Mouse (Mus musculus) ES-E14 (cell line): Measurements from ENCODE around the gene Rps8. TPM values are rescaled to one million over a fixed set of nuclear protein-coding genes. Genes with fewer than 3 reads are reported as not detected.

ENCODE experiments used
- DNase-seq: peaks from one replicate; pipeline ENCODE4 v3.0.0-alpha.2; 2013; ENCODE audit warnings: low read depth, low spot score
- H3K27ac ChIP-seq: 2 replicates; pipeline ENCODE4 v1.5.1; 2012; ENCODE audit warnings: low read depth, mild to moderate bottlenecking, low read length, moderate library complexity, mixed read lengths; ENCODE audit not compliant: poor library complexity, insufficient read depth, severe bottlenecking
- H3K36me3 ChIP-seq: 2 replicates; pipeline ENCODE4 v1.6.1; 2012; ENCODE audit warnings: mild to moderate bottlenecking, low read length, moderate library complexity, mixed read lengths; ENCODE audit not compliant: control insufficient read depth, poor library complexity, insufficient read depth, severe bottlenecking
- H3K4me1 ChIP-seq, 2 experiments: fragments of 150-350 bp in 1 of 2; sonication (generic) in 1 of 2; 2 replicates each; pipeline ENCODE4 v1.6.1; 2012; ENCODE audit warnings: low read length in 2 of 2, mild to moderate bottlenecking in 1 of 2, mixed read lengths in 1 of 2; ENCODE audit not compliant: control insufficient read depth in 2 of 2, insufficient read depth in 2 of 2, poor library complexity in 1 of 2
- H3K4me3 ChIP-seq, 2 experiments: fragments of 150-350 bp in 1 of 2; sonication (generic) in 1 of 2; 2 replicates each; pipeline ENCODE4 v1.5.1; 2012; ENCODE audit warnings: low read length in 2 of 2, low read depth in 1 of 2, mild to moderate bottlenecking in 1 of 2, mixed read lengths in 1 of 2; ENCODE audit not compliant: insufficient read depth in 1 of 2, poor library complexity in 1 of 2, severe bottlenecking in 1 of 2
- H3K9ac ChIP-seq: 2 replicates; pipeline ENCODE4 v1.6.1; 2012; ENCODE audit warnings: low read depth, mild to moderate bottlenecking, low read length, mixed read lengths; ENCODE audit not compliant: poor library complexity, insufficient read depth, severe bottlenecking
- H3K9me3 ChIP-seq: fragments of 150-350 bp; sonication (generic); 2 replicates; pipeline ENCODE4 v1.6.1; 2012; ENCODE audit warnings: low read depth, mild to moderate bottlenecking, low read length; ENCODE audit not compliant: control insufficient read depth, insufficient read depth
- CHD2 ChIP-seq: IDR thresholded peaks from 2 replicates; pipeline ENCODE4 v1.6.1; 2014; ENCODE audit warnings: mild to moderate bottlenecking, low read depth, low read length, inconsistent platforms
- HCFC1 ChIP-seq: IDR thresholded peaks from 2 replicates; pipeline ENCODE4 v1.6.1; 2012; ENCODE audit warnings: low read length, inconsistent platforms, borderline replicate concordance; ENCODE audit not compliant: insufficient read depth
- MAFK ChIP-seq: IDR thresholded peaks from 2 replicates; pipeline ENCODE4 v1.6.1; 2014; ENCODE audit warnings: mild to moderate bottlenecking, low read depth, low read length, inconsistent platforms; ENCODE audit not compliant: insufficient read depth
- ZC3H11A ChIP-seq: IDR thresholded peaks from 2 replicates; pipeline ENCODE4 v1.6.1; 2012; ENCODE audit warnings: low read depth, mild to moderate bottlenecking, inconsistent platforms, low read length, borderline replicate concordance
- ZNF384 ChIP-seq: IDR thresholded peaks from 2 replicates; pipeline ENCODE4 v1.6.1; 2012; ENCODE audit warnings: low read depth, low read length, inconsistent platforms
- in situ Hi-C, 2 experiments: fragments of 600-800 bp; cut with MboI; formaldehyde crosslinking; loops; one replicate each; pipeline ENCODE4 v1.15.1; 2025; ENCODE audit warnings: low sequenced_read_pairs in 2 of 2, inconsistent platforms in 1 of 2; ENCODE audit not compliant: unreplicated experiment in 2 of 2
- total RNA-seq: library from RNA; depleted of rRNA; stranded (reverse); fragments of 300-350 nt; gene quantifications from 2 replicates; pipeline ENCODE4 v1.2.3, GENCODE M21; 2012

The Rps8 gene
- total RNA-seq, 1 experiment = 3,133 TPM

DNA sequence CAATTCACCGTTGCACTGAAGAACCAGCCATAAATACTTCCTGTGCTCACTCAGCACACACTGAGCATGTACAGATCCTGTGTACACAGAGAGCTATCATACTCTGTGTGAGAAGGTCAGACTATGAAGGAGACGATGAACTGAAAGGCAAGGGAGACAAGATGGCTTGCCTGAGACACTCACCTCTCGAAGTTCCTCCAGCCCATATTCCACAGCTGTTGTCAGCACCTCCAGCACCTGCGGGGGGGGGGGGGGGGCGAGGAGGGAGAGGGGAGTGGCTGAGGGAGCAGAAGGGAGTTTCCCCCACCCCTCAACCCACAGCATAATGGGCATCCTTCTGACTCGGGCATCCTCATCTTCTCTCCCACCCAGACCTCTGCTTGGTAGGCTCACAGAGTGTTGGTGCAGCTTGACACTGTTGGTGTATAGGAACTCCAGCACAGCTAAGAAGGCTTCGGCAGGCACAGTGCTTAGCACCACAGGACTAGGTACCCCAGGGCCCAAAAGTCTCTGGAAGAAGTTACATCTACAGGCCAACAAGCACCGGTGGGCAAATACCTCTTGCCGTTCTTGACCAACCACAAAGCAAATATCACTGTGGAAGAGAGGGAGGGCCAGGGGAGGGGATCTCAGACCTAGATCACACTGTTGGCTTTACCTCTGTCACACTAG lies 32.4 kb downstream of the Rps8 start:
- no peak overlapping the region for H3K4me3 ChIP-seq
- in situ Hi-C loops = no loop called here
- TF ChIP-seq HCFC1 = no peak
- DNase-seq = no peak
- H3K4me1 ChIP-seq = peaks cover 7 to 34% of the 10 kb centered on the region in 2 experiments; a peak in 3 of 4 replicates
- H3K36me3 ChIP-seq = peaks cover 12% of the 10 kb centered on the region
- no peaks in the 10 kb centered on the region for H3K9me3 ChIP-seq
- no peak overlapping the region; the same call in 1 of the 2 replicates for H3K27ac ChIP-seq
- peak overlapping the region; percentile 13; the same call in 1 of the 2 replicates for H3K9ac ChIP-seq

DNA sequence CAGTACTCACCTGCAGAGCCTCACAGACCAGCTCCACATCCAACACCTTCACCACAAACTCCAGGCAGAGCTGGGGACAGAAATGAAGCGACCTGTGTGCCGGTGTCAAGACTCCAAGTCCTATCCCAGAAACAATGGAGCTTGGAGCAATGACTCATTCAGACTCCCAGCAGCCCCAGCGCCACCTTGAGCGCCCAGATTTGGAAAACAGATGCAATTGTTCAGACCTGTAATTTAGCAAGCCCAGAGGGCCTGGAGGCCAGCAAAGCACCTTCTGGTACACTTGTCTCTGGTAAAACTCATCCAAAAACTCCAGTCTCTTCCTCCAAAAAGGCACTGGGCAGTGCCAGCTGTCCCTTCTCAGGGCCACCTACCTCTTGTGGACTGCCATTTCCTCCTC lies 33.8 kb downstream of the Rps8 start:
- H3K27ac ChIP-seq = peak overlapping the region; percentile 14; the same call in 1 of the 2 replicates
- H3K36me3 ChIP-seq = 0 out of 2 replicates have a peak, but pooled peaks cover 2% of the 10 kb centered on the region
- H3K4me1 ChIP-seq = peaks cover 6 to 31% of the 10 kb centered on the region in 2 experiments; a peak in 2 of 4 replicates
- H3K4me3 ChIP-seq = no peak overlapping the region
- H3K9me3 ChIP-seq = no peaks in the 10 kb centered on the region
- no peak overlapping the region; the same call in 1 of the 2 replicates for H3K9ac ChIP-seq
- in situ Hi-C loops = no loop called here
- TF ChIP-seq ZC3H11A (no peak), MAFK (no peak), ZNF384 (no peak), CHD2 (no peak), HCFC1 (no peak)
- DNase-seq = no peak

DNA sequence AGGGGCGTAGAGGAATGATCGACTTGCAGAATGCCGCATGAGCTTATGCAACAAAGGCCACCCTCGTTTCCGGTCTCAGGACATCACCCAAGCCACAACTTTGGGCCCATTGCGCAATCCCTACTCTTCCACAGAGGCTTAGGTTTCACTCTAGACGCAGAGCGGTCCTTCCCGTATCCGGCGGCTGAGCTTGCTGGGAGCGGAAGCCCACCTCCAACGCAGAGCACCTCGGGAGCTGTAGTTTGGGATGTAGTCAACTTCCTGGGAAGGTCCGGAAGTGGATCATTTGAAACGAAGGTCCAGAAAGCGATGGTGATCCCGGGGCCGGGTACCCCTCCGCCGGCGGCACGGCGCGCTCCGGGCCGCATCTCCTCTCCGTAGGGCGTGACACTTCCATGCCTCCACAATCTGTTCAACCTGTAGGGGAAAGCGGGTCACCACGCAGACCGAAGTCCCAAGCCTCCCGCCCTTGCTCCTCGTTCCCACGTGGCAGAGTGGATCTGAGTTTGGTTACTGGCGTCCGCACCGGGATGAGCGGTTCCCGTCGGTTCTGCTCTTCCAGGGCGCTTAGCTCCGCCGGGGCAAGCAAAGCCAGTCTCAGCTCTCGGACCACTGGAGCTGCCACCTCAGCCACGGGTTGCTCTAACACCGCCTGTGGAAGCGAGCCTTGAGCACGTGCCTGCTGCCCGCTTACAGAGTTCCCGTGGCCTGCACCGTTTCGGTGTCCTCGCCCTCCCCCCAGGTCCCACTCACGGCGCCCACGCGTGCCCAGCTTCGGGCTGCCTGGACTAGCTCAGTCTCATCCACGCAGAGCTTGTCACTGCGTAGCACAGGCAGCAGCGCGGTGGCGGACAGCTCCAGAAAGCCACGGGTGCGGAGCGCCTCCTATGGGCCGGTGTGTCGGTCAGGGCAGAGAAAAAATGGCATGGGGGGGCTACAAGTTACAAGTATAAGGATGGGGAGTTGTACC lies 35.3 kb downstream of the Rps8 start:
- in situ Hi-C loops = no loop called here
- H3K4me1 ChIP-seq = peaks cover 4 to 25% of the 10 kb centered on the region in 2 experiments; a peak in 2 of 4 replicates
- H3K9ac ChIP-seq = peak overlapping the region; percentile 87
- TF ChIP-seq ZNF384 (peak; percentile 54; the same call in 1 of the 2 replicates), CHD2 (no peak), MAFK (0 out of 2 replicates have a peak, but pooled peaks have one; percentile 3), HCFC1 (peak; percentile 91), ZC3H11A (0 out of 2 replicates have a peak, but pooled peaks have one; percentile 13)
- H3K4me3 ChIP-seq = peak overlapping the region; percentile 83 to 85
- DNase-seq = peak; percentile 94
- H3K9me3 ChIP-seq = no peaks in the 10 kb centered on the region
- H3K36me3 ChIP-seq = peaks cover 4% of the 10 kb centered on the region; the same call in 1 of the 2 replicates
- H3K27ac ChIP-seq = peak overlapping the region; percentile 75

DNA sequence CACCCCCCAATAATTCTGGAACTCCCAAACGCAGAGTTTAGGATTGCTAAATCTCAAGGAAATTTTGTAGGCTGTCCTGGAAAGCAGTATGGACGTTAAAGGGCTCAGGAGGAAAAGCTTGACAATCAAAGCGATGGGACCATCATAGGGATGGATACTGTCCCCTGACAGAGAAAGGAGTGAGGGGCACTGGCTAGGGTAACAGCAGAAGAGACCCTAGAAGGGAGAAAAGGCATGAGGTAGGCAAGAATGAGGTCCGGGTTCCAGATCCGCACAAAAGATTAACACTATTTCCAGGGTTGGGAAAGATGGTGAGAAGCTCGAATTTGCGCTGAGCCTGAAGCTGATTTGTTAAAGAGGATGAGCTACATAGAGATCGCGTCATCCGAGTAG lies 36.0 kb downstream of the Rps8 start:
- peaks cover 2 to 22% of the 10 kb centered on the region in 2 experiments; a peak in 2 of 4 replicates for H3K4me1 ChIP-seq
- TF ChIP-seq MAFK = peak; percentile 22; the same call in 1 of the 2 replicates
- TF ChIP-seq HCFC1 = no peak
- peak overlapping the region; percentile 84 for H3K9ac ChIP-seq
- H3K36me3 ChIP-seq = peaks cover 8% of the 10 kb centered on the region
- peak overlapping the region; percentile 68 to 83 for H3K4me3 ChIP-seq
- H3K9me3 ChIP-seq = no peaks in the 10 kb centered on the region
- DNase-seq = no peak
- in situ Hi-C loops = no loop called here
- H3K27ac ChIP-seq = peak overlapping the region; percentile 75
